Mouse (Mus musculus): ENCODE measurements around the gene Gm44965.

DNA sequence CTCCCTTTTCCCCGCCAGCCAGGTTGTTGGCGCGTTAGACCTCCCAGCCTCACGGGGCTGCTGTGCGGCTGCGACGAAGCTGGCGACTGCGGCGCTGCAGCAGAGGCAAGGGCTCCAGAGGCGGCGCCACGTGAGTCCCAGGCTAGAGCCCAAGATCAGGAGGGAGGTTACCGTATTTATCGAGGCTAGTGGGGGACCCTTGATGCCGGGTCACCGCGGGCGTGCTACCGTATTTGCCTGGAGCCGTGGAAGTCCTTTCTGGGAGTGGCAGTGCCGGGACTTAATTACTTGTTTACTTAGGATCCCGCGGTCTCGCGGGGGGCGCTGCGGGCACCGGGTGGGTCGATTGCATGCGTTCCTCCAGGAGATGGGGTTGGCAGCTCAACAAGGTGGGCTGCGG is 33.2 kb downstream of the Gm44965 start:
- TF ChIP-seq CTCF (IDR thresholded peaks at IDR 0.05; ENCODE audit: control insufficient read depth, insufficient read depth, low read length) (no peak), POLR2A (IDR thresholded peaks at IDR 0.05; ENCODE audit: borderline replicate concordance, control insufficient read depth, low read depth, low read length) (no peak)

Measured in bone marrow, adult 2 months (tissue).